Mouse (Mus musculus): ENCODE measurements around the gene Efhd2. TPM values are rescaled to one million over a fixed set of nuclear protein-coding genes. Genes with fewer than 3 reads are reported as not detected.

Efhd2 gene
- total RNA-seq (2018; cell fraction: chromatin; rRNA removed) = 100 to 1,000 TPM in 19 of 26 experiments, 10 to 100 TPM in 7; 72.5 to 159 (median 125) TPM
- 100 to 1,000 TPM; 542 to 790 (median 645) TPM for total RNA-seq (2018; cell fraction: cytosol; rRNA removed)
- 100 to 1,000 TPM; 163 to 462 (median 284) TPM for total RNA-seq (2018; cell fraction: nucleus; rRNA removed)
- 472 to 767 TPM (median 504 TPM) in 3 replicates for polyA plus RNA-seq (2018)

DNA sequence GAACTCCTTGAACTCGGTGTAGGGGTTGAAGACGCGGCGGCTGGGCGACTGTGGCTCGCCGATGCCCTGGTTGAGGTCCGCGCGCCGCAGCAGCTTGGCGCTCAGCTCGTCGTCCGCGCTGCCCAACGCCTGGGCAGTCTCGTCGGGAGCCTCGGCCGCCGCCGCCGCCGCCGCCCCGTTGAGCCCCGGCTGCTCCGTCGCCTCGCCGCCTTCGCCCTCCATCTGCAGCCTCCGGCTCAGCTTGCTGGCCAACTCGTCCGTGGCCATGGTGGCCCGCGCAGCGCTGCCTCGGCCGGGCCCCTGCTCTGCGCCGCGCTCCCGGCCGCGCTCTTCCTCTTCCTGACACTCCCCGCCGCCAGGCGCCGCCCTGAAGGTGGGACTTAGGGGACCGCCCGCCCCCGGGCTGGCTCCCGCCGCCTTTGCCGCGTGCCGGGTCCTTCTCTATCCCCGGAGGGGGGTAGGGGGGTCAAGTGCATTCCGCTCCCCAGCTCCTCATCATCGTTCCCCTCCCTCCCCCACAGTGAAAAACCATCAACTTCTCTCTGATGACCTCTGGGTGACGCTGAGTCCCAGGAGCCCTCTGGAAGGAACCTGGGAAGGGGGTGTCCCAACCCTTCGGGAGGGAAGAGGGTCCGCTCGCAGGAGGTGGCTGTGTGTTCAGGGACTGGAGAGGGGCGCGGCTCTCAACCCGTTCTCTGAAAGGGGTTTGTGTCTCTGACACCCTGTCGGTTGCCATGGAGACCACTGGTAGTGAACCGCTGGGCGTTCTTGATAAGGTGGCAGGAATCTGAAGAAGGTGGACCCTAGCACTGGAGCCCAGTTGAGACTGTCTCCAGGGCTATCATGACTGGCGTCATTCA is at the start of gene Efhd2:
Gene Efhd2 (minus strand): TSS at position 320 of the 860 bp plus-strand sequence.
- under 1% methylated on average over 72 of the region's 73 CpGs for WGBS (ENCODE audit: missing documents)
- Histone ChIP-seq H3K79me2 (ENCODE audit: inconsistent target) (peaks cover 47% of the 10 kb centered on the region), H3K27ac (peak within 1 kb of the TSS; percentile 99), H3K36me3 (ENCODE audit: inconsistent target) (no peaks in the 10 kb centered on the region), H3K4me3 (ENCODE audit: inconsistent target) (peak within 1 kb of the TSS; percentile 99)

DNA sequence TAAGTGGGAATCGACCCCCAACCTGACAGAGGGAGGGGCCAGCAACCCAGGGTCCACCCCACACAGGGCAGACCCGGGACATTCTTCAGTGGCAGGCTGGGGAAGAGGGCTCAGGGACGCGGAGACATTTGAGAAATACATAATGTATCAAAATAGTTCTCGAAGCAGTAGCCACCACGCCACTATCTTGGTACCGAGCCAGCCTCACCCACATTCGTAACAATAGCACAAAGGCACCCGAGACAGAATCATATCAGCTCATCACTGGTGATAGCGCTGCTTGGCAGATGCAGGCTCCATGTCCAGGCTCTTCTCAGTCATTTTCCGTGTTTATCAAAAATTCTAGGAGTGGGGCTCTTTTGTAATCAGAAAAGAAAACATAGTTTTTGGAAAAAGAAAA is 49.2 kb upstream of the Efhd2 start:
- no peak overlapping the region for H3K4me3 ChIP-seq (ENCODE audit: inconsistent target)
- H3K36me3 ChIP-seq (ENCODE audit: inconsistent target) = no peaks in the 10 kb centered on the region
- no peak overlapping the region for H3K27ac ChIP-seq
- H3K79me2 ChIP-seq (ENCODE audit: inconsistent target) = no peaks in the 10 kb centered on the region
- 89% methylated on average over 9 of the region's 11 CpGs for WGBS (ENCODE audit: missing documents)

DNA sequence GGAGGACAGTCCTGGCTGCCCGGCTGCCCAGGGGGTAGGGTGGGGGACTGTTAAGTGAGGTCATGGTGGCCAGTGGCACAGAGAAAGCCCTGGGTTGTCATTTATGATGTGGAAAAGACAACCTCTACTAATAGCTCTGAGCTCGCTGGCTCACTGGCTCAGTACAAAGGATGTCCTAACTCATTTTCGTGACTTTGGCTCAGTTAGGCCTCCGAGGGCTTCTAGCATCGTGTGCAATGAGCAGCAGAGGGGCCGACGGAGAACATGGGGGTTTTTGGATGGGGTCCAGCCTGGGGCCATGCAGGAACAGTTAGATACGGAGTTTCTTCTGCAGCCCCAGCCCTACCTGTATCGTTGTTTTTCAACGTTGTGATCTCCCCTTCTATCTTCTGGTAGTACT is 45.7 kb upstream of the Efhd2 start:
- Histone ChIP-seq H3K27ac (no peak overlapping the region), H3K4me3 (ENCODE audit: inconsistent target) (no peak overlapping the region), H3K79me2 (ENCODE audit: inconsistent target) (no peaks in the 10 kb centered on the region), H3K36me3 (ENCODE audit: inconsistent target) (no peaks in the 10 kb centered on the region)
- 94% methylated on average over 10 of the region's 10 CpGs for WGBS (ENCODE audit: missing documents)

DNA sequence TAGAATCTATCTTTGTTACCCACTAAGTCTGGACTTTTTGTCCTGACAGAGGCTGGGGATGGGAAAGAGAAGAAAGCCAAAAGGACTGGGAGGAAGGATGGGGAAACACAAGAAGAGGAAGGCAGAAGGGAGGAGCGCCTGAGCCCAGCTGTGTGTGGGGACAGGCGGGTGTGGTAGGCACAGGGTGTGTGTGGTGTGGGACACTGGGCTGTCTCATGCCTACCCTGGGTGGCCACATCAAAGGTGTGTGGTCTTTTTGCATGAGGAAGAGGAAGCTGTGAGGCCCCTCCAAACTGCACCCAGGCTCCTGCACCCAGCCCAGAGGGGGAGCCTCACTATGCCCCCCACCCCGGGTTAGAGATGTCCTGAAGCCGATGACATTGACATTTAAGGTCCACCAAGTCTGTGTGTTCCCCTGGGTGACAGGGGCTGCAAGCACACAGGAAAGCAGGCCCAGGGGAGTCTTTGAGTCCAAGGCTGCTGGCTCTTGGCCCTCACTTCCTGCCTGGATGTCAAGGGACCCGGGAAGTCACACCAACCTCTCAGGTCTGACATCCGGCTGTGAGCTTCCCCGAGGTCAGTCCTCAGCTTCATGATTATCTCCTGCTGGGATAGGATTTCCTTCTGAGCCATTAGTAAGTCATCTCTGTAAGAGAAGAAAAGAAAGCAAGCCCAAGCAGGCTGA is 43.2 kb upstream of the Efhd2 start:
- 34% methylated on average over 7 of the region's 7 CpGs for WGBS (ENCODE audit: missing documents)
- H3K4me3 ChIP-seq (ENCODE audit: inconsistent target) = no peak overlapping the region
- no peak overlapping the region for H3K27ac ChIP-seq
- H3K36me3 ChIP-seq (ENCODE audit: inconsistent target) = no peaks in the 10 kb centered on the region
- H3K79me2 ChIP-seq (ENCODE audit: inconsistent target) = no peaks in the 10 kb centered on the region

DNA sequence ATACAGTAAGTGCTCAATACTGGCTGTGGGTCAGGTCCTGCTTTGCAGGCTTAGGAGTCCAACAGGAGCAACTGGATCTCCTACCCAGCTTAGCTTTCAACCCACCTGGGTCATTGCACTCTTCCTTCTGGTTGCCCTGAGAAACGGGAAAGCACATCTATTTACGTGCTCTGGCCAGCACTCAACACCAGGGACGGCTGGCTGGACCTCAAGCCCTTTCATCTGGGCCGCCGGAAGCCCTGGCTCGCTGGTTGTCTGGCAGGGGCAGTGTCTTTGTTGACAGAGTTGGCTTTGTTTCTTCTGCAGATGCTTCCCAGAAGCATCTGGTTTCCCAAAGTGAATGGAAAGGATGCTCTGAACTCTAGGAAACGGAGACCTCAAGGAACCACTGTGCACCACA is 39.3 kb upstream of the Efhd2 start:
- Histone ChIP-seq H3K4me3 (ENCODE audit: inconsistent target) (no peak overlapping the region), H3K27ac (no peak overlapping the region), H3K79me2 (ENCODE audit: inconsistent target) (no peaks in the 10 kb centered on the region), H3K36me3 (ENCODE audit: inconsistent target) (no peaks in the 10 kb centered on the region)
- 93% methylated on average over 7 of the region's 7 CpGs for WGBS (ENCODE audit: missing documents)

DNA sequence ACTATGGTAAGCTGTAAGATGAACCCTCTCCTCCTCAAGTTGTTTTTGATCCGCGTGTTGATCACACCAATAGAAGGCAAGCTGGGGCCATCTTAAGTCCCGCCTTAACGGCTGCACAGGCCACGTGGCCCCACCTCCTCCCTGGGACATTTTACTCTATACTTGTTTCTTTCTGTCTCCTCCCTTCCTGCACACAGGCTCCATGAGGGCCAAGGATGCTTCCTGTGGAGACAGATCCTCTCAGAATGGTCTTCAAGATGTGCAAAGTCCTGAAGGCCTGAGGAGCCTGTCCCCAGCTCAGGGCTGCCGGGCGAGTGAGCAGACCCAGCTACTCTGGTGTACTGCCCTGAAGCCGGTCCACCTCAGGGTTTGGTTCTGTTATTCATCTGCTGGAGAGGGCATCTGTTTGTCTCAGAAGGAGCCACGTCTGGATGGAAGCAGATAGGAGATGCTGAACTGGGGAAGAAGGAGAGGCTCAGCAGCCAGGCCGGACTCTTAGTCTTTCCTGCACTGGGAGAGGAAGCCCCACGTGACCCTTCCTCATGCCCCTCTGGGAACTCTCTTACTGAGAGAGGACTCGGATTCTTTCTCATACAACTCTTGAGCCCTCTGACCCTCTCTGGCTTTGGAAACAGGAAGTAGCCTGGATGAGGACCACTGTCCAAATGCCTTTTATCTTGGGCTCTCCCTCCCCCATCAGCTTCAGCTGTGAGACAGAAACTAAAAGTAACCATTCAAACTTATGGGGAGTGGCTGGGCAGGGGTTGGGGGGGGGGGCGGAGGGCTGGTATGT is 38.7 kb upstream of the Efhd2 start:
- WGBS (ENCODE audit: missing documents) = 92% methylated on average over 13 of the region's 13 CpGs
- Histone ChIP-seq H3K36me3 (ENCODE audit: inconsistent target) (no peaks in the 10 kb centered on the region), H3K4me3 (ENCODE audit: inconsistent target) (no peak overlapping the region), H3K27ac (no peak overlapping the region), H3K79me2 (ENCODE audit: inconsistent target) (no peaks in the 10 kb centered on the region)

DNA sequence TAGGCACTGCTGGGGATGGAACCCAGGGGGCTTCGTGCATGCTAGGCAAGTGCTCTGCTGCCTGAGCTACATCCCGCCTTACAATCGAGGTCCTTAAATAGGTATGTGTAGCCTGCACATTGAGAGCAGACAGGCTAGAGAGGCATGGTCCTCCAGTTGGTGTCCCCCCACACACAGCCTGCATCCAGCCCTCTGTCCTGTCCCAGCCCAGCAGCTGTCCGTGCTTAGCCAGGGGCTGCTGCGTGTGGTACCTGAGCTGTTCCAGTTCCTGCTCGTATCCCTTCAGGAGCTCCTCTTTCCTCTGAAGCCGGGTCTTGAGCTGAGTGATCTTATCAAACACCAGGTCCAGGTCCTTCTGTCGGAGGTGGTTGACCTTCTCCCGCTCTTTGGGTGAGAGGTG is 30.0 kb upstream of the Efhd2 start:
- Histone ChIP-seq H3K36me3 (ENCODE audit: inconsistent target) (no peaks in the 10 kb centered on the region), H3K27ac (no peak overlapping the region), H3K79me2 (ENCODE audit: inconsistent target) (no peaks in the 10 kb centered on the region), H3K4me3 (ENCODE audit: inconsistent target) (no peak overlapping the region)
- WGBS (ENCODE audit: missing documents) = 95% methylated on average over 9 of the region's 9 CpGs

DNA sequence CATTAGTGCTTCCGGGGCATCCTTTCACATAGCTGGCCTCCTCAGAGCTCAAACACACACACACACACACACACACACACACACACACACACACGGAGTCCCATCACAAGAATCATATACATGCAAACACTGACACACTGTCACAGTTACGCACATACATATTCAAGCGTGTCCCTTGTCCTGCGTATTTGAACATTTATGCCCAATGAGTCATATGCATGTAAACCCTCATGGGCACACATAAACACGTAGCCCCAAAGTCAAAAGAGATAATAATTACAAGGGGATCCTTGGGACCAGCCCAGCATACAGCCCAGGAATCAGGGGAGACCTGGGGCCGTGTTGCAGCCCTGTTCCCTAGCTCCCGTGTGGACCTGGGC is 27.7 kb upstream of the Efhd2 start:
- H3K79me2 ChIP-seq (ENCODE audit: inconsistent target) = no peaks in the 10 kb centered on the region
- H3K4me3 ChIP-seq (ENCODE audit: inconsistent target) = no peak overlapping the region
- 97% methylated on average over 7 of the region's 8 CpGs for WGBS (ENCODE audit: missing documents)
- H3K27ac ChIP-seq = no peak overlapping the region
- no peaks in the 10 kb centered on the region for H3K36me3 ChIP-seq (ENCODE audit: inconsistent target)

DNA sequence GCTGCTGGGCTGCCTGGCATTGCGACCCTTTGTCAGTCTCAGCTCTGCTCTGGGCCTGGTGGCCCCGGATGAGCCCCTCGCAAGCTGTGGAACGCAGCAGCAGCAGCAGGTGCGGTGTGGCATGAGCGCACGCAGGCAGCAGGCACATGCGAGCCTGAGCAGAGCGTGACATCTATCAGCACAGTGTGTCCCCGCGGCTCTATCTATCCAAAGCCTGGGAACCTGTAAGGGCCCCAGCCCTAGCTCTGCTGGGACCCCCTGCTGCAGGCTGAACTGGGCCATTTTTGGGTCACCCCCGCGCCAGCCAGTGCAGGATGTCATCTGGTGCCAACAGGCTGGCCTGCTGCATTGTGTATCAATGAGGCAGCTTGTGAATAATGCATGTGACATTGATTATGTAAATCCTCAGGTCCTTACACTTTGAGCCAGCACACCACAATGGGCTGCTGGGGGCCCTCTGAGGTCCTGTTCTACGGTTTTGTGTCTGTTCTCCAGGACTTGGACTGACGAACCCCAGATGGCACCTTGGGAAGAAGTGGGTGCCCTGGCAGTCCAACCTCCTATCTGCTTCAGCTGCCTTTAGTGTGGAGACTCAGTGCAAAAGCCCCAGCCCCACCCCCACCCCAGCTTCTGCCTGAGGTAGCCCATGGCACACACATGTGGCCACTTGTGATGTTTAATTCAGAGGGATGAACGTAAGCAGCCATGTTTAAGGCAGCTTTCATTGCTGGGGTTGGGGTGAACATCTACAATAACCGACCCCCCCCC is 27.2 kb upstream of the Efhd2 start:
- Histone ChIP-seq H3K36me3 (ENCODE audit: inconsistent target) (no peaks in the 10 kb centered on the region), H3K79me2 (ENCODE audit: inconsistent target) (no peaks in the 10 kb centered on the region), H3K27ac (no peak overlapping the region), H3K4me3 (ENCODE audit: inconsistent target) (no peak overlapping the region)
- 93% methylated on average over 17 of the region's 17 CpGs for WGBS (ENCODE audit: missing documents)

DNA sequence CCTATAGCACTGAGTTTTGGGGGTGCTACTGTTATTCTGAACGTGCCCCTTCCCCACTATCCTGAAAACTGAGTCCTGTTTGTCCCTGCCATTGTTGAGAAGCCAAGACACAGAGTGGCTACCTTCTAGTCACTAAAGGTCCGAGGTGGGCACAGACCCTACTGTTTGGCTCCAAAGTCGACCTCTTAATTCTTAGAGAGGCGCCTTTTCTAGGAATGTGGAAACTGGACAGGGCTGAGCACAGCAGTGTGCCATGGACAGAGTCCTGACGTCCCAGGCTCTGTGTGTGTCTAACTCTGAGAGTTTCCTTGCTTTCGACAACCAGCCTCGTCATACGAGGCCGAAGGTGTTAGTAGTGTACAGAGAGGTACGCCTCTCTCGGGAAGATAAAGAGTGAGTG is 25.7 kb upstream of the Efhd2 start:
- no peak overlapping the region for H3K4me3 ChIP-seq (ENCODE audit: inconsistent target)
- 93% methylated on average over 11 of the region's 11 CpGs for WGBS (ENCODE audit: missing documents)
- no peak overlapping the region for H3K27ac ChIP-seq
- no peaks in the 10 kb centered on the region for H3K79me2 ChIP-seq (ENCODE audit: inconsistent target)
- H3K36me3 ChIP-seq (ENCODE audit: inconsistent target) = no peaks in the 10 kb centered on the region

DNA sequence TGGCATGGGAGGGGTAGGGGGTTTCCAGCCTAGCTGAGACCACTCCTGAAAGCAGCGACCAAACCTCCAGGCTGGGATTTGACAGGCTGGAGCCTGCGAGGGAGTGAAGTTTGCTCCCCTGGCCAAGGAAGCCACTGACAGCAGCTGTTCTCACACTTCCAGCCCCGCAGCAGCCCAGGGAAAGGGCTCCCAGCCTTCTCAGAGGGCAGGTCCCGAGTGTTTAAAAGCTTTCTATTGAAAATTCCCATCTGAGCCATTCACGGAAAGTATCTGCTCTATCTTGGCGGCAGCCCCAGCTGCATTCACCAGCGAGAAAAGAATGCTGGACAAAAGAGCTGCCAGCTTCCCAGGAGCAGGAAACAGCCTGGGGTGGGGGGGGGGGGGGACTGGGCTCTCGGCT is 25.2 kb upstream of the Efhd2 start:
- H3K27ac ChIP-seq = no peak overlapping the region
- no peak overlapping the region for H3K4me3 ChIP-seq (ENCODE audit: inconsistent target)
- 90% methylated on average over 8 of the region's 8 CpGs for WGBS (ENCODE audit: missing documents)
- H3K79me2 ChIP-seq (ENCODE audit: inconsistent target) = no peaks in the 10 kb centered on the region
- no peaks in the 10 kb centered on the region for H3K36me3 ChIP-seq (ENCODE audit: inconsistent target)

DNA sequence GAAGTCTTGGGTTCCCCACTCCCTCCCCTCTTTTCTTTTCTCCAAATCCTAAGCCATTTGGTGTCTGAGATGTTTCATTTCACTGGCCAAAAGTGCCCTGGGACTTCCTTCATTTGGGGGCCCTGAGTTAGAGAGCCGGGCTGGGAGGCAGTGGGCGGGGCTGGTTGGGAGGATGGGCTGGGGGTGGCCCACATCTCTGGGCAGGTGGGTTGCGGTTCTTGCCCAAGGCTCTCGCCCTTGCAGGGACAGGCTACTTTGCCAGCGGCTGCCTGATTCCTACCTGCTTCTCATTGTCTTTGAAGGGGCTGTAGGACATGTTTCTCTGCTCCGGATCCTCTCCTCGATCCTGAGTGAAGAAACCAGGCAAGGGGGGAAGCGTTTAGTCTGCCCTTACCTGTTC is 24.2 kb upstream of the Efhd2 start:
- 89% methylated on average over 8 of the region's 8 CpGs for WGBS (ENCODE audit: missing documents)
- Histone ChIP-seq H3K36me3 (ENCODE audit: inconsistent target) (no peaks in the 10 kb centered on the region), H3K79me2 (ENCODE audit: inconsistent target) (no peaks in the 10 kb centered on the region), H3K4me3 (ENCODE audit: inconsistent target) (no peak overlapping the region), H3K27ac (no peak overlapping the region)

DNA sequence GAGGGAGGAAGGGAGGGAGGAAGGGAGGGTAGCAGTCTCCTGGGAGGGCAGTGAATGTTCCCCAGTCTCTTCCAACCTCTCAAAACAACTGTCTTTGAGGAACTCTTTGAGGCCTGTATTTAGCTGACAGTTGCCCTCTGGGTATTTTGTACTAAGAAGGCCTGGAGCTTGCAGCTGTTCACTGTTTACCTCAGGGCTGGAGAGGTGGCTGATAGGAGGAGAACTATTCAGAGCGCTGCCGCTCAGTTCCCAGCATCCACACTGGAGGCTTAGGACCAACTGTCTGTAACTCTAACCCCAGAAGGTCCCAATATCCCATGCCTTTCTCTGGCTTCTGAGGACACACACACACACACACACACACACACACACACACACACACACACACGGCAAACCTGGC is 23.1 kb upstream of the Efhd2 start:
- H3K79me2 ChIP-seq (ENCODE audit: inconsistent target) = no peaks in the 10 kb centered on the region
- H3K4me3 ChIP-seq (ENCODE audit: inconsistent target) = no peak overlapping the region
- H3K27ac ChIP-seq = no peak overlapping the region
- WGBS (ENCODE audit: missing documents) = 76% methylated on average over 3 of the region's 3 CpGs
- no peaks in the 10 kb centered on the region for H3K36me3 ChIP-seq (ENCODE audit: inconsistent target)

DNA sequence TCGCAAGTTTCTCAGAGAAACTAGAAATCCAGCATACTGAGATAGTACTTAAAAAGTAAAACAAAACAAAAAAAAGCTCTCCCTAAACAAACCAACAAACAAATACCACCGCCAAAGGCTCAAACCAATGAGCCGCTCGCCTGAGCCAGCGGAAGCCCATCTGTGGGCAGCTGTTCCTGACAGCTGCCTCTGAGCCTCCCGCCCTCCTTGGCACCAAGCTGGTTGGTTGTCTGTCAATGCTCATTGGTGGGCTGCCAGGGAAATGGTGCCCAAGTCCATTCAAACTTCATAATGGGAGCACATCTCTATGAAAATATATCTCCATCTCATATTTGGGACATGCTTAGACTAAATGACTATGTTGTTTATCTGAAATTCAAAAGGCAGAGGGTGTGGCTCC is 22.5 kb upstream of the Efhd2 start:
- no peak overlapping the region for H3K4me3 ChIP-seq (ENCODE audit: inconsistent target)
- H3K36me3 ChIP-seq (ENCODE audit: inconsistent target) = no peaks in the 10 kb centered on the region
- no peak overlapping the region for H3K27ac ChIP-seq
- no peaks in the 10 kb centered on the region for H3K79me2 ChIP-seq (ENCODE audit: inconsistent target)
- WGBS (ENCODE audit: missing documents) = 94% methylated on average over 5 of the region's 6 CpGs

Measured in macrophage (primary cell).